Comparison of ENCODE assay signal across 8 mouse cellular contexts in the genomic region with DNA sequence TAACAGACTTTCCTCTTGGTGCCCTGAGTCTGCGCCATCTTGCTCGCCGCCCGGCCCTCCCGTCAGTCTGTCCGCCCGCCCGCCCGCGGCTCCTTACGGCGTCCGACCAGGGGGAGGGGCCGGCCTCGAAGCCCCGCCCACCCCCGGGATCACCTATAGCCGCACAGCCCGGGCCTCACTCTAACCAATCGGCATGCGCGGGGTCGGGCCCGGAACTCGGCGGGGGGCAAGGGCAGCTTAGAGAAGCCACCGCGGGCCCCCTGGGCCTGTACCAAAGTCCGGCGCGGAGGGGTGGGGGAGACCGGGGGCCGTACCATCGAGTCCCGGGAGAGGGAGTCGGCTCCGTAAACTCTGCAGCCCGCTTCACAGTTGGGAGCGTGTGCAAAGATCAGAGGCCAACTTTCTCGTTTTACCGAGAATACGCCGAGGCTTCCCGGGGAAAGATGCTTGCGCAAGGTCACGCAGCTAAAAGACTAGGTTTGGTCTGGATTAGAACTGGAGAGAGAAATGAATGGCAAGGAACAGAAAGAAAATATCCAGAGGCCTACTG. TPM values are rescaled to one million over a fixed set of nuclear protein-coding genes. Genes with fewer than 3 reads are reported as not detected.
DNase-seq lines count a peak whose midpoint lies in the region; ATAC-seq and TF ChIP-seq lines count a peak whose summit lies in the region.

Gene Hdac1, minus strand, starts transcription at position 122 of the 550 bp plus-strand sequence.

- peak; percentile 99 for ATAC-seq in forebrain, embryonic 11.5 days (replicated peaks; ENCODE audit: low FRiP score)
- ATAC-seq in heart, embryonic 16.5 days (replicated peaks; ENCODE audit: extremely low read depth, insufficient read depth, low FRiP score): peak; percentile 100
- peak; percentile 99 for ATAC-seq in liver, embryonic 15.5 days (ENCODE audit: insufficient read depth)
- peak; percentile 99 for ATAC-seq in neural tube, embryonic 12.5 days (ENCODE audit: low FRiP score, low read depth)

- TF ChIP-seq EP300 in CH12.LX (IDR thresholded peaks at IDR 0.05; ENCODE audit: low read length): no peak

- H3K4me2 ChIP-seq in CH12.LX (ENCODE audit: insufficient read depth, low read depth, poor library complexity, severe bottlenecking): peak within 1 kb of the TSS; percentile 98
- H3K4me2 ChIP-seq in forebrain, embryonic 11.5 days (ENCODE audit: low read depth, low read length, severe bottlenecking): peak within 1 kb of the TSS; percentile 79
- peak within 1 kb of the TSS; percentile 87 for H3K4me2 ChIP-seq in heart, embryonic 16.5 days (ENCODE audit: low read depth, low read length)
- H3K4me2 ChIP-seq in liver, embryonic 15.5 days: peak within 1 kb of the TSS; percentile 82
- peak within 1 kb of the TSS; percentile 80 for H3K4me2 ChIP-seq in neural tube, embryonic 12.5 days (replicated peaks)

- no peaks in the 10 kb centered on the region for H3K9me3 ChIP-seq in CH12.LX (replicated peaks; ENCODE audit: low read length)
- H3K9me3 ChIP-seq in forebrain, embryonic 11.5 days (ENCODE audit: control insufficient read depth, low read length): no peaks in the 10 kb centered on the region
- H3K9me3 ChIP-seq in heart, embryonic 16.5 days (replicated peaks; ENCODE audit: control insufficient read depth, low read length): no peaks in the 10 kb centered on the region
- no peaks in the 10 kb centered on the region for H3K9me3 ChIP-seq in liver, embryonic 15.5 days (replicated peaks)
- no peaks in the 10 kb centered on the region for H3K9me3 ChIP-seq in neural tube, embryonic 12.5 days

- H3K27me3 ChIP-seq in CH12.LX (replicated peaks): no peaks in the 10 kb centered on the region
- no peaks in the 10 kb centered on the region for H3K27me3 ChIP-seq in forebrain, embryonic 11.5 days (ENCODE audit: control insufficient read depth, insufficient read depth, low read length)
- no peaks in the 10 kb centered on the region for H3K27me3 ChIP-seq in heart, embryonic 16.5 days (ENCODE audit: control insufficient read depth, insufficient read depth, low read length)
- H3K27me3 ChIP-seq in liver, embryonic 15.5 days: no peaks in the 10 kb centered on the region
- no peaks in the 10 kb centered on the region for H3K27me3 ChIP-seq in neural tube, embryonic 12.5 days (replicated peaks)

- peaks cover 47% of the 10 kb centered on the region for H3K79me2 ChIP-seq in CH12.LX (replicated peaks; ENCODE audit: control insufficient read depth, extremely low read depth, insufficient read depth, poor library complexity, severe bottlenecking)

- dilution Hi-C loops in CH12.LX (cut with MboI; ENCODE audit: extremely low pct_ligation_motif_present, extremely low pct_unique_long_range_greater_than_20kb, low sequenced_read_pairs): no loop called here

- in situ Hi-C loops in CH12.LX (cut with MboI; ENCODE audit: low pct_ligation_motif_present, low pct_unique_long_range_greater_than_20kb, low sequenced_read_pairs): no loop called here

- H3K9ac ChIP-seq in CH12.LX (ENCODE audit: insufficient read depth, low read depth): peak within 1 kb of the TSS; percentile 98
- peak within 1 kb of the TSS; percentile 92 for H3K9ac ChIP-seq in forebrain, embryonic 11.5 days (ENCODE audit: low read length)
- H3K9ac ChIP-seq in heart, embryonic 16.5 days (ENCODE audit: low read length): peak within 1 kb of the TSS; percentile 86
- peak within 1 kb of the TSS; percentile 96 for H3K9ac ChIP-seq in liver, embryonic 15.5 days
- peak within 1 kb of the TSS; percentile 82 for H3K9ac ChIP-seq in neural tube, embryonic 12.5 days

- H3K36me3 ChIP-seq in CH12.LX (replicated peaks in 1 of 2; ENCODE audit: control insufficient read depth in 1 of 2, insufficient read depth in 1 of 2, low read length in 1 of 2): peaks cover 10 to 27% of the 10 kb centered on the region in 2 experiments
- no peaks in the 10 kb centered on the region; the same call in 1 of the 2 replicates for H3K36me3 ChIP-seq in forebrain, embryonic 11.5 days (ENCODE audit: control insufficient read depth, insufficient read depth, low read length)
- no peaks in the 10 kb centered on the region for H3K36me3 ChIP-seq in heart, embryonic 16.5 days (ENCODE audit: control insufficient read depth, insufficient read depth)
- H3K36me3 ChIP-seq in liver, embryonic 15.5 days (replicated peaks): peaks cover 11% of the 10 kb centered on the region
- H3K36me3 ChIP-seq in neural tube, embryonic 12.5 days: peaks cover 8% of the 10 kb centered on the region; the same call in 1 of the 2 replicates

- WGBS in forebrain, embryonic 11.5 days: 1% methylated on average over 46 of the region's 46 CpGs
- 1% methylated on average over 45 of the region's 46 CpGs for WGBS in heart, embryonic 16.5 days
- WGBS in liver, embryonic 15.5 days (ENCODE audit: insufficient replicate concordance): under 1% methylated on average over 46 of the region's 46 CpGs
- WGBS in neural tube, embryonic 12.5 days: 2% methylated on average over 46 of the region's 46 CpGs

- H3K4me1 ChIP-seq in CH12.LX (ENCODE audit: control insufficient read depth in 1 of 2, insufficient read depth in 2 of 2): peaks cover 2 to 36% of the 10 kb centered on the region in 2 experiments; a peak in 2 of 4 replicates
- peaks cover 3% of the 10 kb centered on the region; the same call in 1 of the 2 replicates for H3K4me1 ChIP-seq in forebrain, embryonic 11.5 days (replicated peaks; ENCODE audit: control insufficient read depth, insufficient read depth, low read length)
- H3K4me1 ChIP-seq in heart, embryonic 16.5 days (ENCODE audit: control insufficient read depth, insufficient read depth, low read length): peaks cover 13% of the 10 kb centered on the region
- peaks cover 50% of the 10 kb centered on the region for H3K4me1 ChIP-seq in liver, embryonic 15.5 days (replicated peaks)
- peaks cover 25% of the 10 kb centered on the region for H3K4me1 ChIP-seq in neural tube, embryonic 12.5 days

- peak; percentile 89 for TF ChIP-seq POLR2A in CH12.LX (IDR thresholded peaks at IDR 0.05; ENCODE audit: low read depth, low read length)

- peak within 1 kb of the TSS; percentile 96 to 100 (median 98) for H3K4me3 ChIP-seq in CH12.LX (replicated peaks in 1 of 3; ENCODE audit: low read depth in 2 of 3, low read length in 2 of 3, poor library complexity in 1 of 3)
- H3K4me3 ChIP-seq in forebrain, embryonic 11.5 days (ENCODE audit: low read depth, low read length): peak within 1 kb of the TSS; percentile 88
- H3K4me3 ChIP-seq in heart, embryonic 16.5 days (ENCODE audit: low read length): peak within 1 kb of the TSS; percentile 84
- H3K4me3 ChIP-seq in liver, embryonic 15.5 days (replicated peaks): peak within 1 kb of the TSS; percentile 95
- peak within 1 kb of the TSS; percentile 87 for H3K4me3 ChIP-seq in neural tube, embryonic 12.5 days

- no peak for TF ChIP-seq CTCF in CH12.LX (conservative IDR thresholded peaks at IDR 0.05 in 1 of 2, IDR thresholded peaks at IDR 0.05 in 1 of 2; ENCODE audit: low read depth in 2 of 2, low read length in 2 of 2)

- no peak for TF ChIP-seq RAD21 in CH12.LX (IDR thresholded peaks at IDR 0.05; ENCODE audit: low read depth, low read length)

- peak; percentile 97 for DNase-seq in CH12.LX (ENCODE audit: extremely low read depth)
- peak; percentile 96 for DNase-seq in c-Kit-positive CD71-positive TER-119-negative erythroid progenitor cells, embryonic 14.5 days (ENCODE audit: low read depth)
- DNase-seq in forebrain, embryonic 11.5 days (ENCODE audit: low spot score): peak; percentile 100
- DNase-seq in kidney, postnatal 36 days: peak; percentile 99
- peak; percentile 87 for DNase-seq in telencephalon, adult 2 months (ENCODE audit: low read depth, low spot score)

- peak within 1 kb of the TSS; percentile 67 for H3K27ac ChIP-seq in CH12.LX (ENCODE audit: insufficient read depth, low read depth)
- H3K27ac ChIP-seq in forebrain, embryonic 11.5 days (ENCODE audit: low read depth, low read length): peak within 1 kb of the TSS; percentile 68
- peak within 1 kb of the TSS; percentile 88 for H3K27ac ChIP-seq in heart, embryonic 16.5 days (ENCODE audit: low read length)
- H3K27ac ChIP-seq in liver, embryonic 15.5 days (replicated peaks): peak within 1 kb of the TSS; percentile 94
- H3K27ac ChIP-seq in neural tube, embryonic 12.5 days: peak within 1 kb of the TSS; percentile 59; the same call in 1 of the 2 replicates

TF ChIP-seq in CH12.LX, 34 proteins besides CTCF, POLR2A, EP300 and RAD21 (continues in another document):
- TF ChIP-seq ELF1 (IDR thresholded peaks at IDR 0.05; ENCODE audit: low read depth, low read length) (peak; percentile 88), POLR2AphosphoS2 (IDR thresholded peaks at IDR 0.05; ENCODE audit: low read depth, low read length) (peak; percentile 69; the same call in 1 of the 2 replicates), TCF12 (IDR thresholded peaks at IDR 0.05; ENCODE audit: low read depth, low read length) (peak; percentile 85), MAX (IDR thresholded peaks at IDR 0.05; ENCODE audit: low read length) (no peak), ZKSCAN1 (IDR thresholded peaks at IDR 0.05; ENCODE audit: borderline replicate concordance, low read depth, low read length) (no peak), MAZ (IDR thresholded peaks at IDR 0.05; ENCODE audit: low read depth, low read length) (peak; percentile 91), NRF1 (IDR thresholded peaks at IDR 0.05; ENCODE audit: low read depth, low read length) (peak; percentile 76), MXI1 (IDR thresholded peaks at IDR 0.05; ENCODE audit: low read depth, low read length) (peak; percentile 60; the same call in 1 of the 2 replicates), MEF2A (IDR thresholded peaks at IDR 0.05; ENCODE audit: borderline replicate concordance, low read depth, low read length) (peak; percentile 69), MYC (IDR thresholded peaks at IDR 0.05; ENCODE audit: low read depth, low read length) (no peak), ZC3H11A (IDR thresholded peaks at IDR 0.05; ENCODE audit: low read depth, low read length) (no peak), UBTF (IDR thresholded peaks at IDR 0.05; ENCODE audit: low read depth, low read length) (no peak), MAFK (IDR thresholded peaks at IDR 0.05; ENCODE audit: insufficient replicate concordance, low read length) (no peak), SIN3A (IDR thresholded peaks at IDR 0.05; ENCODE audit: low read length) (peak; percentile 65; the same call in 1 of the 2 replicates), PAX5 (IDR thresholded peaks at IDR 0.05; ENCODE audit: low read length) (no peak), SMC3 (IDR thresholded peaks at IDR 0.05; ENCODE audit: low read depth, low read length) (no peak), ETS1 (conservative IDR thresholded peaks at IDR 0.05; ENCODE audit: low read depth, low read length) (no peak)

RNA-seq across cellular contexts. Expression of gene Hdac1, which starts in this region (rescaled TPM):
- total RNA-seq in CH12.LX (2012; rRNA removed) (71.7 and 75.4 TPM in 2 replicates), CH12.LX (2014; rRNA removed) (104 and 106 TPM in 2 replicates)
- 231 and 233 TPM in 2 replicates for polyA plus RNA-seq in CH12.LX (2012; ENCODE audit: insufficient read length, low read depth)
- polyA plus RNA-seq in forebrain, embryonic 11.5 days (2014; fragmentation: Nextera tagmentation; extraction: Ambion mirVana): 262 and 282 TPM in 2 replicates
- polyA plus RNA-seq in heart, embryonic 16.5 days (2015; fragmentation: Nextera tagmentation; extraction: Ambion mirVana): 123 and 139 TPM in 2 replicates
- 98.9 and 100 TPM in 2 replicates for polyA plus RNA-seq in liver, embryonic 15.5 days (2015; fragmentation: Nextera tagmentation; extraction: Ambion mirVana)
- 179 and 192 TPM in 2 replicates for polyA plus RNA-seq in neural tube, embryonic 12.5 days (2016; fragmentation: Nextera tagmentation; extraction: Ambion mirVana)

Comparison
In these comparisons a context has a peak if more than half of its experiments do, and no peak if none do; other contexts are left out.
1. Peak in every context shown above with its lines: DNase-seq, ATAC-seq, H3K4me3 ChIP-seq and H3K27ac ChIP-seq.